Mouse (Mus musculus): ENCODE data around the gene Wdr95.
A peak's percentile ranks its signal among the peaks of the same experiment; 100 is the strongest.
"Not testable (repeated sequence)": the region's sequence is repeated elsewhere in the genome, so short reads cannot be mapped to it uniquely, and the experiment has no call there.

The Wdr95 gene

GRCm38 (mm10) chr5:149517116-149517515 lies 11.4 kb upstream of the Wdr95 start:
- no peak for DNase-seq

- no peak for DNase-seq
Measured at GRCm38 (mm10) chr5:149520806-149521205, 7.7 kb upstream of the Wdr95 start.

GRCm38 (mm10) chr5:149523856-149524241 lies 4.6 kb upstream of the Wdr95 start:
- no peak for DNase-seq

GRCm38 (mm10) chr5:149524242-149524858 lies 4.1 kb upstream of the Wdr95 start:
- peak; percentile 76 to 77 for DNase-seq

GRCm38 (mm10) chr5:149525055-149525785 lies 3.3 kb upstream of the Wdr95 start:
- DNase-seq: peak; percentile 17 to 30

- peak; percentile 40 to 54 for DNase-seq
Measured at GRCm38 (mm10) chr5:149526467-149526951, 2.0 kb upstream of the Wdr95 start.

- DNase-seq: not testable (repeated sequence)
Measured at GRCm38 (mm10) chr5:149527292-149527691, 1.2 kb upstream of the Wdr95 start.

GRCm38 (mm10) chr5:149533847-149534246 lies 5.4 kb downstream of the Wdr95 start:
- no peak for DNase-seq

GRCm38 (mm10) chr5:149536005-149536404 lies 7.5 kb downstream of the Wdr95 start:
- DNase-seq: no peak

GRCm38 (mm10) chr5:149537796-149538511 lies 9.5 kb downstream of the Wdr95 start:
- DNase-seq: no peak

- no peak for DNase-seq
Measured at GRCm38 (mm10) chr5:149538531-149538930, 10.1 kb downstream of the Wdr95 start.

GRCm38 (mm10) chr5:149539051-149539450 lies 10.6 kb downstream of the Wdr95 start:
- DNase-seq: no peak

GRCm38 (mm10) chr5:149551179-149551578 lies 22.7 kb downstream of the Wdr95 start:
- no peak for DNase-seq

GRCm38 (mm10) chr5:149552742-149553141 lies 24.3 kb downstream of the Wdr95 start:
- DNase-seq: peak; percentile 32 to 40

GRCm38 (mm10) chr5:149553373-149553772 lies 24.9 kb downstream of the Wdr95 start:
- no peak for DNase-seq

GRCm38 (mm10) chr5:149554397-149554796 lies 25.9 kb downstream of the Wdr95 start:
- DNase-seq: no peak

- DNase-seq: no peak
Measured at GRCm38 (mm10) chr5:149560903-149561588, 32.6 kb downstream of the Wdr95 start.

GRCm38 (mm10) chr5:149566026-149566425 lies 37.5 kb downstream of the Wdr95 start:
- DNase-seq: no peak

- no peak for DNase-seq
Measured at GRCm38 (mm10) chr5:149566957-149567356, 38.5 kb downstream of the Wdr95 start.

GRCm38 (mm10) chr5:149568993-149569392 lies 40.5 kb downstream of the Wdr95 start:
- no peak for DNase-seq

GRCm38 (mm10) chr5:149576977-149577376 lies 48.5 kb downstream of the Wdr95 start:
- no peak for DNase-seq

- DNase-seq: no peak
Measured at GRCm38 (mm10) chr5:149577449-149577848, 49.0 kb downstream of the Wdr95 start.

All from thymus, postnatal 36 days (tissue).